Mouse (Mus musculus) layer of hippocampus, adult 18-20 months (tissue): Measurements from ENCODE around the gene Rnf8. TPM values are rescaled to one million over a fixed set of nuclear protein-coding genes. Genes with fewer than 3 reads are reported as not detected.

Source experiments
- DNase-seq, 2 experiments: peaks; one replicate each; pipeline ENCODE4 v3.0.0; 2022; ENCODE audit warnings: low spot score in 2 of 2
- total RNA-seq, 2 experiments: library from RNA; stranded (reverse); gene quantifications; 2 replicates each; pipeline ENCODE4 v1.2.3; 2021

Gene Rnf8
- total RNA-seq, 2 experiments from 2014 or later, result 46.2 to 47.2 TPM

- DNase-seq, result no peak
These were observed 8.9 kb downstream of the Rnf8 start for GRCm38 (mm10) chr17:29623488-29623887.

- no peak for DNase-seq
These were observed 12.7 kb downstream of the Rnf8 start for GRCm38 (mm10) chr17:29627285-29627684.

- no peak for DNase-seq
These were observed 14.4 kb downstream of the Rnf8 start for GRCm38 (mm10) chr17:29628946-29629345.

- no peak for DNase-seq
These were observed 15.0 kb downstream of the Rnf8 start for GRCm38 (mm10) chr17:29629620-29630019.

- no peak for DNase-seq
These were observed 17.7 kb downstream of the Rnf8 start for GRCm38 (mm10) chr17:29632312-29632711.

GRCm38 (mm10) chr17:29635492-29635891, 20.9 kb downstream of the Rnf8 start:
- DNase-seq, result peak; percentile 40 to 57

- DNase-seq, result peak; percentile 30 to 67
These were observed 21.5 kb downstream of the Rnf8 start for GRCm38 (mm10) chr17:29636118-29636517.

- DNase-seq, result no peak
These were observed 22.8 kb downstream of the Rnf8 start for GRCm38 (mm10) chr17:29637377-29637776.

GRCm38 (mm10) chr17:29637895-29638294, 23.3 kb downstream of the Rnf8 start:
- DNase-seq, result no peak

- no peak for DNase-seq
These were observed 26.4 kb downstream of the Rnf8 start for GRCm38 (mm10) chr17:29640971-29641370.

- no peak for DNase-seq
These were observed 27.6 kb downstream of the Rnf8 start for GRCm38 (mm10) chr17:29642219-29642618.

GRCm38 (mm10) chr17:29658249-29658648, 43.7 kb downstream of the Rnf8 start:
- no peak for DNase-seq

- DNase-seq, result peak; percentile 89 to 95
These were observed 45.6 kb downstream of the Rnf8 start, which contains the start of gene Cmtr1 for GRCm38 (mm10) chr17:29660076-29660761. Gene Cmtr1 (plus strand): TSS chr17:29660595.

- peak in 1 of 2 experiments; percentile 20 for DNase-seq
These were observed 46.3 kb downstream of the Rnf8 start for GRCm38 (mm10) chr17:29660762-29661391.

GRCm38 (mm10) chr17:29662145-29662544, 47.6 kb downstream of the Rnf8 start:
- no peak for DNase-seq

- peak; percentile 48 to 64 for DNase-seq
These were observed 53.7 kb downstream of the Rnf8 start for GRCm38 (mm10) chr17:29668051-29668986.

GRCm38 (mm10) chr17:29669030-29669429, 54.4 kb downstream of the Rnf8 start:
- no peak for DNase-seq

- no peak for DNase-seq
These were observed 55.3 kb downstream of the Rnf8 start for GRCm38 (mm10) chr17:29669936-29670335.

GRCm38 (mm10) chr17:29671021-29671420, 56.4 kb downstream of the Rnf8 start:
- no peak for DNase-seq

GRCm38 (mm10) chr17:29673325-29673724, 58.7 kb downstream of the Rnf8 start:
- DNase-seq, result no peak

- no peak for DNase-seq
These were observed 63.9 kb downstream of the Rnf8 start for GRCm38 (mm10) chr17:29678526-29678925.
